Comparison of ENCODE assay signal across 9 mouse cellular contexts in the genomic region with DNA sequence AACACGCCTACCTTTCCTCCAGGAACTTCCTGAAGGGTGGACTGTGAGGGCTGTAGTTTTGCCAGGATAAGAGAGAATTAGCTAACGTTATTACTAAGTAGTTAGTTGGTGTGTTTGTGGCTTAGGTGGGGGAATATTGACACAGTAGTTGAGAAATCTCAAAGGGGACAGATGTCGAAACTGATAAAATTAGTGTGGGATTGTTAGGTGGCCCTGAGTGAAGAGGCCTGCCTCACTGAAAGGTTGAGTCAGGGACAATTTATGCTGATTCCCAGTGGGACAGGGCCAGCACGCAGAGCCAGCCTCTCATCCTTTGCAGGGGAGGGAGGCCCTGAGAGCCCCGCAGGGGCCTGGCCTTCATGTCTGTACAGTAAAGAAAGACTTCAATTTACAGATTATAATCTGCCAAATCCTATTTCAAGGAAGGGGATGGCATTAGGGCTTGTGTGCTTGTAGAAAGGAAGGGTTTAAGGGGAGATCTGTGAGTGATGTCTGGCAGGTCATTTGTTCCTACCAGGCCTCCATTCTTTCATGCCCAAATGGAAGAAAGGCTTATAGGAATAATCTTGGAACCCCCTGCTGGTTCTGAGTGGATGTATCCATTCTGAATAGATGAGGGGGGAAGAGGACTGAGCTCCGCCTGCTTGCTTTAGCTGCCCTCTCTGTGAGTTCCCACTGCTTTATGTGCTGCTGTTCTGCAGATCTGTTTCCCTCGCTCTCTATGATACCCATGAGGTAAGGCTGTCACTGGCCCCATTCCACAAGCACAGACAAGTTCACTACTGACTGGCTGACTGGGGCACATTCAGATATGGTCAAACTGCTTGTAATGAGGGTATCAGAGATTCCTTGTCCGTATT. TPM values are rescaled to one million over a fixed set of nuclear protein-coding genes. Genes with fewer than 3 reads are reported as not detected.
DNase-seq lines count a peak whose midpoint lies in the region; ATAC-seq and TF ChIP-seq lines count a peak whose summit lies in the region.
"Had no signal": no experiment of that assay in that cellular context is flagged by ENCODE, and none has a peak within 500 bp of the region (broad histone marks: within the 10 kb centered on the region; RNA-seq: fewer than 3 reads in every experiment).

No protein-coding gene starts in this region.

- no peak overlapping the region for H3K9ac ChIP-seq in liver, embryonic 14.5 days (replicated peaks)
- H3K9ac ChIP-seq: limb, embryonic 15.5 days had no signal

- ATAC-seq in liver, embryonic 14.5 days (ENCODE audit: insufficient read depth): peak; percentile 33; the same call in 1 of the 2 replicates

- intact Hi-C loops in heart, postnatal 25 days (cut with DNase I): no loop called here
- intact Hi-C loops in gastrocnemius, postnatal 14 days (cut with DNase I; ENCODE audit: low total_unique reads): no loop called here
- intact Hi-C loops in gastrocnemius, postnatal 36 days (cut with DNase I): no loop called here

- TF ChIP-seq CTCF in liver, embryonic 14.5 days (IDR thresholded peaks at IDR 0.05; ENCODE audit: low read depth): no peak

- no peaks in the 10 kb centered on the region for H3K4me1 ChIP-seq in liver, embryonic 14.5 days (replicated peaks; ENCODE audit: control insufficient read depth in 2 of 2, insufficient read depth in 2 of 2, low read length in 1 of 2)

- no peak overlapping the region for H3K27ac ChIP-seq in liver, embryonic 14.5 days

- H3K36me3 ChIP-seq in liver, embryonic 14.5 days (replicated peaks; ENCODE audit: control insufficient read depth, insufficient read depth, low read depth): no peaks in the 10 kb centered on the region
- H3K36me3 ChIP-seq: limb, embryonic 15.5 days had no signal

- no peak overlapping the region for H3K4me3 ChIP-seq in liver, embryonic 14.5 days (ENCODE audit: insufficient read depth in 1 of 2, low read depth in 2 of 2, low read length in 2 of 2)
- H3K4me3 ChIP-seq: limb, embryonic 15.5 days had no signal

- H3K27me3 ChIP-seq in liver, embryonic 14.5 days (ENCODE audit: control insufficient read depth, insufficient read depth, low read length): no peaks in the 10 kb centered on the region
- H3K27me3 ChIP-seq: limb, embryonic 15.5 days had no signal

- H3K9me3 ChIP-seq in liver, embryonic 14.5 days (ENCODE audit: control insufficient read depth, low read length): no peaks in the 10 kb centered on the region
- H3K9me3 ChIP-seq: limb, embryonic 15.5 days had no signal

- 33% methylated on average over 8 of the region's 8 CpGs for WGBS in liver, embryonic 14.5 days (ENCODE audit: insufficient replicate concordance)

- peak; percentile 87 for DNase-seq in heart, adult 11 months
- DNase-seq in heart, postnatal 25 days (ENCODE audit: low spot score): no peak
- peak; percentile 24 for DNase-seq in urinary bladder, postnatal 14 days (ENCODE audit: low spot score)
- no peak for DNase-seq in urinary bladder, adult 18-20 months (ENCODE audit: low spot score in 2 of 2)
- no peak for DNase-seq in liver, embryonic 14.5 days (ENCODE audit: low read depth in 3 of 3, low spot score in 3 of 3)
- no peak for DNase-seq in right cerebral cortex, postnatal 14 days
- DNase-seq in gastrocnemius, postnatal 14 days: no peak
- no peak for DNase-seq in gastrocnemius, postnatal 36 days

- H3K4me2 ChIP-seq in liver, embryonic 14.5 days (ENCODE audit: low read depth): no peak overlapping the region
- H3K4me2 ChIP-seq: limb, embryonic 15.5 days had no signal

- TF ChIP-seq EP300 in liver, embryonic 14.5 days (IDR thresholded peaks at IDR 0.05; ENCODE audit: low read depth): no peak

RNA-seq across cellular contexts. Expression of a gene that starts 41.7 kb away (rescaled TPM):
- 10 to 100 TPM; 27.1 to 29.3 TPM for total RNA-seq in heart, postnatal 25 days (2021)
- 1.1 TPM in 2 replicates for polyA plus RNA-seq in liver, embryonic 14.5 days (2012; rRNA removed)
- 1.3 and 1.5 TPM in 2 replicates for polyA plus RNA-seq in liver, embryonic 14.5 days (2014; fragmentation: Nextera tagmentation; extraction: Ambion mirVana)
- 10 to 100 TPM; 10.5 to 13.4 TPM for total RNA-seq in gastrocnemius, postnatal 14 days (2021)
- total RNA-seq in gastrocnemius, postnatal 36 days (2021): 1 to 10 TPM; 6.8 to 8.3 TPM

Comparison
In these comparisons a context has a peak if more than half of its experiments do, and no peak if none do; other contexts are left out.
1. DNase-seq: peak in heart, adult 11 months (single experiment) and urinary bladder, postnatal 14 days (single experiment); none in heart, postnatal 25 days (single experiment), urinary bladder, adult 18-20 months (0 of 2), liver, embryonic 14.5 days (0 of 3), right cerebral cortex, postnatal 14 days (single experiment), gastrocnemius, postnatal 14 days (single experiment) and gastrocnemius, postnatal 36 days (0 of 2).